Mouse (Mus musculus) heart, postnatal 0 days (tissue): ENCODE results near the gene Dnah17. TPM values are rescaled to one million over a fixed set of nuclear protein-coding genes. Genes with fewer than 3 reads are reported as not detected.

ENCODE experiments used
- ATAC-seq: fragments of 200-750 bp; cut with Nextera tagmentation; 2 replicates; pipeline ENCODE4 v1.8.0; 2017; ENCODE audit warnings: low read depth, moderate number of reproducible peaks, moderate library complexity; ENCODE audit not compliant: insufficient read depth
- DNase-seq: peaks from one replicate; pipeline ENCODE4 v3.0.0-alpha.2; 2016; ENCODE audit warnings: low spot score
- H3K27ac ChIP-seq: fragments of 300-500 bp; sonication (generic); 2 replicates; pipeline ENCODE4 v1.5.1; 2014; ENCODE audit warnings: low read depth, mild to moderate bottlenecking
- H3K27me3 ChIP-seq: fragments of 300-500 bp; sonication (generic); 2 replicates; pipeline ENCODE4 v1.6.1; 2014; ENCODE audit warnings: low read length, mixed read lengths; ENCODE audit not compliant: control insufficient read depth, insufficient read depth
- H3K36me3 ChIP-seq: fragments of 300-500 bp; sonication (generic); replicated peaks from 2 replicates; pipeline ENCODE4 v1.6.1; 2014; ENCODE audit warnings: low read length, mixed read lengths; ENCODE audit not compliant: control insufficient read depth, insufficient read depth
- H3K4me1 ChIP-seq: fragments of 300-500 bp; sonication (generic); 2 replicates; pipeline ENCODE4 v1.6.1; 2014; ENCODE audit warnings: antibody characterized with exemption; ENCODE audit not compliant: control insufficient read depth, insufficient read depth
- H3K4me2 ChIP-seq: fragments of 300-500 bp; sonication (generic); 2 replicates; pipeline ENCODE4 v1.6.1; 2014; ENCODE audit warnings: low read depth, mild to moderate bottlenecking, low read length, moderate library complexity
- H3K4me3 ChIP-seq: fragments of 300-500 bp; sonication (generic); 2 replicates; pipeline ENCODE4 v1.5.1; 2014; ENCODE audit warnings: low read depth, low read length
- H3K9ac ChIP-seq: fragments of 300-500 bp; sonication (generic); replicated peaks from 2 replicates; pipeline ENCODE4 v1.6.1; 2014; ENCODE audit warnings: low read depth, low read length, mixed read lengths
- H3K9me3 ChIP-seq: fragments of 300-500 bp; sonication (generic); replicated peaks from 2 replicates; pipeline ENCODE4 v1.6.1; 2016; ENCODE audit warnings: low read length; ENCODE audit not compliant: control insufficient read depth
- CTCF ChIP-seq: IDR thresholded peaks from 2 replicates; pipeline ENCODE4 v1.5.1; 2016; ENCODE audit warnings: antibody characterized with exemption, control low read depth, low read depth
- EP300 ChIP-seq: IDR thresholded peaks from 2 replicates; pipeline ENCODE4 v1.6.1; 2016; ENCODE audit warnings: antibody characterized with exemption, low read depth
- WGBS: fragments of 180-500 bp; shearing (Covaris S2); extraction: QIAGEN DNeasy Blood & Tissue Kit; methylation state at CpG from one replicate; pipeline ENCODE4 v1.1.7; 2014; 5-methylcytosine and 5-hydroxymethylcytosine counted together
- polyA plus RNA-seq: library from polyadenylated mRNA; unstranded; fragments of >200 nt; fragmentation: Nextera tagmentation; extraction: Ambion mirVana; gene quantifications from 2 replicates; pipeline ENCODE4 v1.2.1, GENCODE M21; 2015
- total RNA-seq: library from RNA; depleted of rRNA; stranded (reverse); fragments of >200 nt; gene quantifications from 2 replicates; pipeline ENCODE4 v1.2.3, GENCODE M21; 2014; ENCODE audit warnings: low replicate concordance

Dnah17 gene
- total and polyA plus RNA-seq, 2 experiments from 2014 or later: 0.04 TPM; not detected in 1

GRCm38 (mm10) chr11:117998356-117998755 lies 132.1 kb downstream of the Dnah17 start:
- Histone ChIP-seq H3K27me3 (no peaks in the 10 kb centered on the region), H3K27ac (no peak overlapping the region), H3K36me3 (peaks cover 26% of the 10 kb centered on the region), H3K9ac (no peak overlapping the region), H3K9me3 (no peaks in the 10 kb centered on the region), H3K4me1 (peaks cover 39% of the 10 kb centered on the region), H3K4me3 (no peak overlapping the region), H3K4me2 (no peak overlapping the region)
- DNase-seq (no peak), ATAC-seq (no peak)
- TF ChIP-seq CTCF: no peak
- WGBS: 92% methylated on average over 4 of the region's 4 CpGs

- Histone ChIP-seq H3K27me3 (no peaks in the 10 kb centered on the region), H3K9me3 (no peaks in the 10 kb centered on the region), H3K4me2 (no peak overlapping the region), H3K27ac (no peak overlapping the region), H3K36me3 (peaks cover 14% of the 10 kb centered on the region), H3K4me1 (peaks cover 45% of the 10 kb centered on the region), H3K4me3 (no peak overlapping the region), H3K9ac (no peak overlapping the region)
- TF ChIP-seq EP300 (no peak), CTCF (no peak)
- no peak for DNase-seq
- no peak for ATAC-seq
- WGBS: 95% methylated on average over 2 of the region's 2 CpGs
These were observed 133.3 kb downstream of the Dnah17 start for GRCm38 (mm10) chr11:117997085-117997484.

GRCm38 (mm10) chr11:117996066-117996465 lies 134.4 kb downstream of the Dnah17 start:
- 69% methylated on average over 3 of the region's 3 CpGs for WGBS
- no peak overlapping the region for H3K27ac ChIP-seq

GRCm38 (mm10) chr11:117995661-117996060 lies 134.8 kb downstream of the Dnah17 start:
- no peak overlapping the region for H3K4me3 ChIP-seq
- no peak overlapping the region for H3K4me2 ChIP-seq
- H3K36me3 ChIP-seq: no peaks in the 10 kb centered on the region
- no peak for ATAC-seq
- H3K27ac ChIP-seq: 0 out of 2 replicates have a peak overlapping the region, but pooled peaks have one; percentile 74
- no peak overlapping the region for H3K9ac ChIP-seq
- 65% methylated on average over 3 of the region's 3 CpGs for WGBS
- no peak for DNase-seq
- H3K9me3 ChIP-seq: no peaks in the 10 kb centered on the region
- peaks cover 48% of the 10 kb centered on the region for H3K4me1 ChIP-seq
- H3K27me3 ChIP-seq: no peaks in the 10 kb centered on the region
- TF ChIP-seq CTCF: no peak
- no peak for TF ChIP-seq EP300

More at GRCm38 (mm10) chr11:117996066-117996465, 134.4 kb downstream of the Dnah17 start:
- Histone ChIP-seq H3K4me3 (no peak overlapping the region), H3K9me3 (no peaks in the 10 kb centered on the region), H3K4me2 (no peak overlapping the region), H3K27me3 (no peaks in the 10 kb centered on the region), H3K36me3 (peaks cover 3% of the 10 kb centered on the region), H3K4me1 (peaks cover 49% of the 10 kb centered on the region), H3K9ac (no peak overlapping the region)
- DNase-seq (no peak), ATAC-seq (no peak)
- TF ChIP-seq CTCF (no peak), EP300 (no peak)

- Histone ChIP-seq H3K9me3 (no peaks in the 10 kb centered on the region), H3K27ac (peak overlapping the region; percentile 74; the same call in 1 of the 2 replicates), H3K27me3 (no peaks in the 10 kb centered on the region), H3K9ac (no peak overlapping the region), H3K36me3 (no peaks in the 10 kb centered on the region), H3K4me1 (peaks cover 48% of the 10 kb centered on the region), H3K4me2 (no peak overlapping the region), H3K4me3 (no peak overlapping the region)
- TF ChIP-seq CTCF (no peak), EP300 (no peak)
- 10% methylated on average over 2 of the region's 2 CpGs for WGBS
- DNase-seq (no peak), ATAC-seq (0 out of 2 replicates have a peak, but pooled peaks have one; percentile 15)
These were observed 135.2 kb downstream of the Dnah17 start for GRCm38 (mm10) chr11:117995255-117995654.
